Mouse (Mus musculus) forebrain, embryonic 16.5 days (tissue): ENCODE results near the gene Dct. TPM values are rescaled to one million over a fixed set of nuclear protein-coding genes. Genes with fewer than 3 reads are reported as not detected.
A peak's percentile ranks its signal among the peaks of the same experiment; 100 is the strongest.

ENCODE experiments used
- ATAC-seq: fragments of 200-750 bp; cut with Nextera tagmentation; 2 replicates; pipeline ENCODE4 v1.8.0; 2017; ENCODE audit warnings: mild to moderate bottlenecking, moderate library complexity
- H3K27ac ChIP-seq: fragments of 300-500 bp; sonication (generic); 2 replicates; pipeline ENCODE4 v1.5.1; 2014; ENCODE audit warnings: low read length, control low read depth
- H3K27me3 ChIP-seq: fragments of 300-500 bp; sonication (generic); replicated peaks from 2 replicates; pipeline ENCODE4 v1.6.1; 2014; ENCODE audit warnings: low read length; ENCODE audit not compliant: control insufficient read depth, insufficient read depth
- H3K36me3 ChIP-seq: fragments of 300-500 bp; sonication (generic); 2 replicates; pipeline ENCODE4 v1.6.1; 2014; ENCODE audit not compliant: control insufficient read depth, insufficient read depth
- H3K4me1 ChIP-seq: fragments of 300-500 bp; sonication (generic); replicated peaks from 2 replicates; pipeline ENCODE4 v1.6.1; 2014; ENCODE audit warnings: low read length; ENCODE audit not compliant: control insufficient read depth, insufficient read depth
- H3K4me2 ChIP-seq: fragments of 300-500 bp; sonication (generic); 2 replicates; pipeline ENCODE4 v1.6.1; 2014; ENCODE audit warnings: mild to moderate bottlenecking, low read length, control low read depth
- H3K4me3 ChIP-seq: fragments of 300-500 bp; sonication (generic); replicated peaks from 2 replicates; pipeline ENCODE4 v1.5.1; 2014; ENCODE audit warnings: mild to moderate bottlenecking, low read length, control low read depth
- H3K9ac ChIP-seq: fragments of 300-500 bp; sonication (generic); replicated peaks from 2 replicates; pipeline ENCODE4 v1.6.1; 2014; ENCODE audit warnings: low read depth, low read length, control low read depth
- H3K9me3 ChIP-seq: fragments of 300-500 bp; sonication (generic); 2 replicates; pipeline ENCODE4 v1.6.1; 2016; ENCODE audit warnings: low read length; ENCODE audit not compliant: control insufficient read depth
- WGBS: fragments of 180-500 bp; shearing (Covaris S2); extraction: QIAGEN DNeasy Blood & Tissue Kit; methylation state at CpG from one replicate; pipeline ENCODE4 v1.1.7; 2014; 5-methylcytosine and 5-hydroxymethylcytosine counted together
- polyA plus RNA-seq: library from polyadenylated mRNA; unstranded; fragments of >200 nt; fragmentation: Nextera tagmentation; extraction: Ambion mirVana; gene quantifications from 2 replicates; pipeline ENCODE4 v1.2.1, GENCODE M21; 2015

The Dct gene
- polyA plus RNA-seq, 1 experiment from 2014 or later: 6.3 TPM

GRCm38 (mm10) chr14:118013237-118013636 lies 38.8 kb downstream of the Dct start:
- Histone ChIP-seq H3K9me3 (no peaks in the 10 kb centered on the region), H3K27me3 (no peaks in the 10 kb centered on the region), H3K9ac (no peak overlapping the region), H3K4me3 (no peak overlapping the region), H3K27ac (no peak overlapping the region), H3K36me3 (no peaks in the 10 kb centered on the region), H3K4me1 (no peaks in the 10 kb centered on the region), H3K4me2 (no peak overlapping the region)
- ATAC-seq: no peak
- whole genome bisulfite sequencing: 57% methylated on average over 8 of the region's 8 CpGs

- ATAC-seq: no peak
- 72% methylated on average over 9 of the region's 9 CpGs for WGBS
- no peaks in the 10 kb centered on the region for H3K9me3 ChIP-seq
- H3K4me1 ChIP-seq: no peaks in the 10 kb centered on the region
- H3K4me3 ChIP-seq: no peak overlapping the region
- no peak overlapping the region for H3K4me2 ChIP-seq
- no peaks in the 10 kb centered on the region for H3K27me3 ChIP-seq
- no peaks in the 10 kb centered on the region for H3K36me3 ChIP-seq
- H3K27ac ChIP-seq: no peak overlapping the region
- H3K9ac ChIP-seq: no peak overlapping the region
Measured at GRCm38 (mm10) chr14:118009541-118009940, 42.5 kb downstream of the Dct start.

GRCm38 (mm10) chr14:118005697-118006096 lies 46.3 kb downstream of the Dct start:
- ATAC-seq: peak; percentile 43
- Histone ChIP-seq H3K4me1 (peaks cover 14% of the 10 kb centered on the region), H3K27ac (no peak overlapping the region), H3K27me3 (0 out of 2 replicates have a peak, but pooled peaks cover 3% of the 10 kb centered on the region), H3K4me3 (no peak overlapping the region), H3K9me3 (no peaks in the 10 kb centered on the region), H3K36me3 (no peaks in the 10 kb centered on the region), H3K4me2 (no peak overlapping the region), H3K9ac (no peak overlapping the region)
- WGBS: 16% methylated on average over 5 of the region's 5 CpGs

GRCm38 (mm10) chr14:118004434-118004833 lies 47.6 kb downstream of the Dct start:
- no peak overlapping the region for H3K4me2 ChIP-seq
- peaks cover 14% of the 10 kb centered on the region for H3K4me1 ChIP-seq
- 92% methylated on average over 10 of the region's 10 CpGs for WGBS
- 0 out of 2 replicates have a peak, but pooled peaks cover 3% of the 10 kb centered on the region for H3K27me3 ChIP-seq
- no peaks in the 10 kb centered on the region for H3K9me3 ChIP-seq
- no peak overlapping the region for H3K9ac ChIP-seq
- no peak overlapping the region for H3K4me3 ChIP-seq
- H3K27ac ChIP-seq: no peak overlapping the region
- H3K36me3 ChIP-seq: no peaks in the 10 kb centered on the region
- ATAC-seq: no peak

- Histone ChIP-seq H3K4me3 (no peak overlapping the region), H3K4me1 (no peaks in the 10 kb centered on the region), H3K27ac (no peak overlapping the region), H3K27me3 (no peaks in the 10 kb centered on the region), H3K36me3 (no peaks in the 10 kb centered on the region), H3K9me3 (no peaks in the 10 kb centered on the region), H3K9ac (no peak overlapping the region), H3K4me2 (no peak overlapping the region)
- no peak for ATAC-seq
- WGBS: 92% methylated on average over 6 of the region's 6 CpGs
Measured at GRCm38 (mm10) chr14:117993845-117994244, 58.2 kb downstream of the Dct start.

- Histone ChIP-seq H3K4me1 (no peaks in the 10 kb centered on the region), H3K4me2 (no peak overlapping the region), H3K4me3 (no peak overlapping the region), H3K9ac (no peak overlapping the region), H3K9me3 (no peaks in the 10 kb centered on the region), H3K27ac (no peak overlapping the region), H3K27me3 (no peaks in the 10 kb centered on the region), H3K36me3 (no peaks in the 10 kb centered on the region)
- ATAC-seq: no peak
- WGBS: 78% methylated on average over 8 of the region's 8 CpGs
Measured at GRCm38 (mm10) chr14:117992600-117993256, 59.3 kb downstream of the Dct start.

- H3K9ac ChIP-seq: no peak overlapping the region
- H3K4me1 ChIP-seq: no peaks in the 10 kb centered on the region
- WGBS: 81% methylated on average over 8 of the region's 8 CpGs
Measured at GRCm38 (mm10) chr14:117990203-117990602, 61.8 kb downstream of the Dct start.

GRCm38 (mm10) chr14:117988444-117988843 lies 63.6 kb downstream of the Dct start:
- H3K27me3 ChIP-seq: no peaks in the 10 kb centered on the region
- WGBS: 91% methylated on average over 10 of the region's 10 CpGs
- ATAC-seq: no peak
- H3K9me3 ChIP-seq: no peaks in the 10 kb centered on the region
- H3K36me3 ChIP-seq: no peaks in the 10 kb centered on the region
- no peak overlapping the region for H3K9ac ChIP-seq
- H3K4me2 ChIP-seq: no peak overlapping the region
- no peak overlapping the region for H3K4me3 ChIP-seq
- H3K27ac ChIP-seq: no peak overlapping the region
- H3K4me1 ChIP-seq: no peaks in the 10 kb centered on the region

More at GRCm38 (mm10) chr14:117990203-117990602, 61.8 kb downstream of the Dct start:
- H3K9me3 ChIP-seq: no peaks in the 10 kb centered on the region
- no peak overlapping the region for H3K27ac ChIP-seq
- H3K27me3 ChIP-seq: no peaks in the 10 kb centered on the region
- no peak overlapping the region for H3K4me2 ChIP-seq
- no peaks in the 10 kb centered on the region for H3K36me3 ChIP-seq
- no peak for ATAC-seq
- H3K4me3 ChIP-seq: no peak overlapping the region

- no peak overlapping the region for H3K9ac ChIP-seq
- no peak overlapping the region for H3K4me2 ChIP-seq
- WGBS: 74% methylated on average over 10 of the region's 10 CpGs
- H3K9me3 ChIP-seq: 0 out of 2 replicates have a peak, but pooled peaks cover 2% of the 10 kb centered on the region
- H3K4me1 ChIP-seq: 0 out of 2 replicates have a peak, but pooled peaks cover 2% of the 10 kb centered on the region
- no peaks in the 10 kb centered on the region for H3K27me3 ChIP-seq
- H3K27ac ChIP-seq: no peak overlapping the region
- no peak overlapping the region for H3K4me3 ChIP-seq
- peak; percentile 88 for ATAC-seq
- H3K36me3 ChIP-seq: no peaks in the 10 kb centered on the region
Measured at GRCm38 (mm10) chr14:117981532-117981931, 70.5 kb downstream of the Dct start.

- Histone ChIP-seq H3K4me1 (no peaks in the 10 kb centered on the region), H3K4me3 (no peak overlapping the region), H3K9me3 (no peaks in the 10 kb centered on the region), H3K9ac (no peak overlapping the region), H3K27ac (no peak overlapping the region), H3K4me2 (no peak overlapping the region), H3K36me3 (no peaks in the 10 kb centered on the region), H3K27me3 (no peaks in the 10 kb centered on the region)
- ATAC-seq: no peak
- 75% methylated on average over 5 of the region's 5 CpGs for WGBS
Measured at GRCm38 (mm10) chr14:117972576-117972975, 79.5 kb downstream of the Dct start.
